8 mouse cellular contexts compared by ENCODE assay signal in genomic region chr13:16012243-16012887, GRCm38 (mm10). TPM values are rescaled to one million over a fixed set of nuclear protein-coding genes. Genes with fewer than 3 reads are reported as not detected.
A peak's percentile ranks its signal among the peaks of the same experiment; 100 is the strongest.
DNase-seq lines count a peak whose midpoint lies in the region; ATAC-seq lines count a peak whose summit lies in the region.

No protein-coding gene starts in this region.

- no peaks in the 10 kb centered on the region for H3K36me3 ChIP-seq in hindbrain, embryonic 11.5 days (ENCODE audit: control insufficient read depth, insufficient read depth, low read length)

- peak overlapping the region; percentile 28; the same call in 1 of the 2 replicates for H3K9ac ChIP-seq in hindbrain, embryonic 11.5 days (ENCODE audit: low read depth, low read length)

- H3K9me3 ChIP-seq in hindbrain, embryonic 11.5 days (ENCODE audit: control insufficient read depth, low read length), result no peaks in the 10 kb centered on the region

- ATAC-seq in hindbrain, embryonic 11.5 days (ENCODE audit: low FRiP score), result peak; percentile 90

- DNase-seq in NIH3T3 (ENCODE audit: low read depth), result peak; percentile 92
- DNase-seq in cerebellum, adult 9-10 months, result peak; percentile 43
- DNase-seq in frontal cortex, postnatal 14 days (ENCODE audit: low spot score in 2 of 2), result peak; percentile 54 to 57
- DNase-seq in hindbrain, embryonic 11.5 days (ENCODE audit: low spot score), result peak; percentile 72
- DNase-seq in left cerebral cortex, adult 11 months (ENCODE audit: low spot score), result peak; percentile 62
- DNase-seq in lung, postnatal 36 days, result peak; percentile 83
- peak; percentile 69 for DNase-seq in retina, embryonic 14.5 days (ENCODE audit: low spot score)
- DNase-seq in thymus, postnatal 4 days, result peak; percentile 71

- WGBS in hindbrain, embryonic 11.5 days, result 7% methylated on average over 19 of the region's 19 CpGs

- H3K27me3 ChIP-seq in hindbrain, embryonic 11.5 days (ENCODE audit: control insufficient read depth, insufficient read depth, low read length), result peaks cover under 1% of the 10 kb centered on the region; the same call in 1 of the 2 replicates

- peaks cover 1% of the 10 kb centered on the region; the same call in 1 of the 2 replicates for H3K4me1 ChIP-seq in hindbrain, embryonic 11.5 days (replicated peaks; ENCODE audit: control insufficient read depth, insufficient read depth, low read length)

- H3K4me3 ChIP-seq in hindbrain, embryonic 11.5 days (ENCODE audit: low read depth, low read length), result peak overlapping the region; percentile 37

- H3K4me2 ChIP-seq in hindbrain, embryonic 11.5 days (replicated peaks; ENCODE audit: low read depth, low read length), result peak overlapping the region; percentile 66

- no peak overlapping the region for H3K27ac ChIP-seq in hindbrain, embryonic 11.5 days (ENCODE audit: low read depth, low read length)

RNA-seq across cellular contexts. Expression of gene Inhba, which starts 0.7 kb away (rescaled TPM):
- 0.78 and 0.99 TPM in 2 replicates for polyA plus RNA-seq in hindbrain, embryonic 11.5 days (2014; fragmentation: Nextera tagmentation; extraction: Ambion mirVana)
